Mouse (Mus musculus): ENCODE measurements at regions not wholly inside any gene's neighbourhood (a gene's known extent, or its start where the extent isn't known, plus 50 kb on each side); places are given as distances from the start of the nearest gene placed in this dataset.

GRCm38 (mm10) chr8:82618668-82619067, 155.3 kb downstream of the Zfp330 start:
- no peak overlapping the region for H3K4me3 ChIP-seq
- no peaks in the 10 kb centered on the region for H3K36me3 ChIP-seq
- no peak for DNase-seq (ENCODE audit: low spot score)
- 43% methylated on average over 1 of the region's 1 CpGs for WGBS
- H3K9me3 ChIP-seq = no peaks in the 10 kb centered on the region
- H3K27ac ChIP-seq = no peak overlapping the region
- H3K4me1 ChIP-seq = no peaks in the 10 kb centered on the region
- H3K27me3 ChIP-seq (ENCODE audit: insufficient read depth, poor library complexity, severe bottlenecking) = no peaks in the 10 kb centered on the region

- no peaks in the 10 kb centered on the region for H3K27me3 ChIP-seq (ENCODE audit: insufficient read depth, poor library complexity, severe bottlenecking)
- no peak overlapping the region for H3K4me3 ChIP-seq
- H3K4me1 ChIP-seq = no peaks in the 10 kb centered on the region
- H3K36me3 ChIP-seq = no peaks in the 10 kb centered on the region
- H3K9me3 ChIP-seq = no peaks in the 10 kb centered on the region
- 62% methylated on average over 3 of the region's 3 CpGs for WGBS
- DNase-seq (ENCODE audit: low spot score) = no peak
- no peak overlapping the region for H3K27ac ChIP-seq
Observed at GRCm38 (mm10) chr8:82601556-82601955, 172.4 kb downstream of the Zfp330 start.

DNA sequence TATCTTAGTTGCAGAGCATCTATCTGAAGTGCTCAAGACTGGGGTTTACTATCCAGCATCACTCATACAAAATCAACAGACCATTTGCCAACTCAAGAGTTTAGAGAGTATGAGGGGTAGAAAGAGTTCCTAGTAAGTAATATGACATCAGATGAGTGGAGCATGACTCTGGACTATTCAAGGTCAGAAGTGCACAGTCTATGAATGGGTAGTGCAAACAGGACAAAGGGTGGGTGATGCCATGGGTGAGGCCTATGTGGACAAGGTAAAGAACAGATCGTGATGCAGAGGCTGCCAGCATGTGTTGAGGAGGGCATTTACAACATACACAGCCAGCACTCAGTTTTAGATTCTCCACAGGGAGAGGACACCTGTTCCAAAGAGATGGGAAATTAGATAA, 170.4 kb upstream of the Il15 start:
- H3K4me3 ChIP-seq = no peak overlapping the region
- H3K4me1 ChIP-seq = no peaks in the 10 kb centered on the region
- no peak for DNase-seq (ENCODE audit: low spot score)
- no peaks in the 10 kb centered on the region for H3K9me3 ChIP-seq
- 79% methylated on average over 1 of the region's 1 CpGs for WGBS
- H3K27ac ChIP-seq = no peak overlapping the region
- H3K27me3 ChIP-seq (ENCODE audit: insufficient read depth, poor library complexity, severe bottlenecking) = no peaks in the 10 kb centered on the region
- H3K36me3 ChIP-seq = no peaks in the 10 kb centered on the region

DNA sequence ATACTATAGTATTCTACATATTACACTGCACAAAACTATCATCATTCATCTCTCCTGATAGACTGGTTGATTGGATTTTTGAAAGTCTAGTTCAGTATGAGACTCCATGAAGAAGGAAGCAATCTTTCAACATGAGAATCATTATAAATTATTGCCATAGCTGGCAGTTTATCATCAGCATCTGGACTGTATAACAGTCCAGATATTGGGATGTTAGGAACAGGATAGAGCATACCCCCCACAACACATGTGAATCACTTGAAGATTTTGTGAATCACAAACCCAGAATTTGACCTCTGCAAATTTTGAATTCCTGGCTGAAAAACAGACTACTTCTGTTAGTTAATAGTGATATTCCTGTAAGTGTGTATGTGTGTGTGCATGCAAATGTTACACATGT, 135.1 kb upstream of the Il15 start:
- no peaks in the 10 kb centered on the region for H3K27me3 ChIP-seq (ENCODE audit: insufficient read depth, poor library complexity, severe bottlenecking)
- no peak overlapping the region for H3K4me3 ChIP-seq
- H3K27ac ChIP-seq = no peak overlapping the region
- H3K36me3 ChIP-seq = no peaks in the 10 kb centered on the region
- no peak for DNase-seq (ENCODE audit: low spot score)
- no peaks in the 10 kb centered on the region for H3K9me3 ChIP-seq
- 0 out of 2 replicates have a peak, but pooled peaks cover 3% of the 10 kb centered on the region for H3K4me1 ChIP-seq

GRCm38 (mm10) chr8:82529153-82529552, 126.1 kb upstream of the Il15 start:
- Histone ChIP-seq H3K4me3 (no peak overlapping the region), H3K4me1 (no peaks in the 10 kb centered on the region), H3K36me3 (no peaks in the 10 kb centered on the region), H3K9me3 (no peaks in the 10 kb centered on the region), H3K27me3 (ENCODE audit: insufficient read depth, poor library complexity, severe bottlenecking) (no peaks in the 10 kb centered on the region), H3K27ac (no peak overlapping the region)
- no peak for DNase-seq (ENCODE audit: low spot score)
- 60% methylated on average over 3 of the region's 3 CpGs for WGBS

- no peak for DNase-seq (ENCODE audit: low spot score)
- H3K27me3 ChIP-seq (ENCODE audit: insufficient read depth, poor library complexity, severe bottlenecking) = no peaks in the 10 kb centered on the region
- WGBS = 93% methylated on average over 14 of the region's 14 CpGs
- no peaks in the 10 kb centered on the region for H3K4me1 ChIP-seq
- H3K4me3 ChIP-seq = no peak overlapping the region
- no peaks in the 10 kb centered on the region for H3K36me3 ChIP-seq
- no peak overlapping the region for H3K27ac ChIP-seq
- H3K9me3 ChIP-seq = no peaks in the 10 kb centered on the region
Observed at GRCm38 (mm10) chr8:82523866-82524265, 120.8 kb upstream of the Il15 start.

DNA sequence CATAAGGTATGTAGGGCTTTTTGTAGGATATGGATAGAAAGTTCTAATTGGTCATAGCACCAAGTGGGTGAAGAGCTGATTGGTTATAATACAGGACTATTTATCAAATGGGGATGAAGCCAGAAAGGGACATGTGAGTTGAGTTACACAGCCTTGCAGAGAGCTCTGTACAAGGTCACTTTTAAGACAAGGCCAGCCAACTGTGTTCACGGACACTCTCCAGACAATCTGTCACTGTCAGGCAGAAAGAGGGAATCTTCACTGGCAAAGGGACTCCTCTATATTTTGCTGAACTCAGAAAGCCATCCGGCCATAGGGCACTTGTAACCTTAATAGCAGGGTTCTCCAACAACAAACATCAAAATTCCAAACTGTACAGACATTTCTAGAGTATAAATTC, 95.5 kb upstream of the Il15 start:
- Histone ChIP-seq H3K4me1 (peaks cover 9% of the 10 kb centered on the region), H3K27ac (no peak overlapping the region), H3K9me3 (no peaks in the 10 kb centered on the region), H3K36me3 (no peaks in the 10 kb centered on the region), H3K4me3 (no peak overlapping the region), H3K27me3 (ENCODE audit: insufficient read depth, poor library complexity, severe bottlenecking) (no peaks in the 10 kb centered on the region)
- no peak for DNase-seq (ENCODE audit: low spot score)
- 49% methylated on average over 2 of the region's 2 CpGs for WGBS

DNA sequence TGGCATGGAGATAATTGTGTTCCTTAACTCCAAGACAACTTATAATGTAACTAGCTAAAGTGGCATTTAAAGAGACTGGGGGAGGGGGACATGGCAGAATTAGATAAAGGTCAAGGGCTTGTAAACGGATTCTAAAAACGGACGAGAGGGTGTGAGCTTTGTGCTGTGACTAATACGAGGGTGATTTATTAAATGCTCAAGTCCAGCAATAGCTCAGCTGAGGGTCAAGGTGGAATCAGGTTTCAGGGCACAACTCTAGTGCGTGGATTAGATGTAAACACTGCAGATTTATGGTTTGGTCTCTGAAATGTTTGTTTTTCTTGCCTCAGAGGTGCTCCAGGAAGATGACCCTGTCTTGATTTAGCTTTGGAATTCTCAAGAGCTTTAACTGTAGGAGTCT, 74.8 kb upstream of the Il15 start:
- no peaks in the 10 kb centered on the region for H3K9me3 ChIP-seq
- no peaks in the 10 kb centered on the region for H3K36me3 ChIP-seq
- H3K27ac ChIP-seq = peak overlapping the region; percentile 42; the same call in 1 of the 2 replicates
- no peak for DNase-seq (ENCODE audit: low spot score)
- no peaks in the 10 kb centered on the region for H3K27me3 ChIP-seq (ENCODE audit: insufficient read depth, poor library complexity, severe bottlenecking)
- H3K4me3 ChIP-seq = no peak overlapping the region
- peaks cover 12% of the 10 kb centered on the region for H3K4me1 ChIP-seq
- 18% methylated on average over 5 of the region's 5 CpGs for WGBS

DNA sequence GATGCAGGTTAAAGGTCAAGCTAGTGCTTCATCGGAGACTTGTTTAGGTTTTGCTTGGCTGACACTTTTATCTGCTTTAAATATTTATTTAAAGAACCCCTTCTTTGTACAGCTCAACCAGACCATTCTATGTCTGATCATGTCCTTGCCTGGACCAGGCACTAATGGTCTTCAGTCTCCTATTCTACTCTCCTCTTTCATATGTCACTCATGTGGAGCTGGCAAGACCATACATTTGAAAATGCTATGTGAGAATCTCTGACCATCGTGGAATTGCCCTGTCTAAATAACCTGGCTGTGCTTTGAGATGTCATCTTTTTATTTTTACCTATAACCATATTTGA, 74.4 kb upstream of the Il15 start:
- no peak overlapping the region for H3K4me3 ChIP-seq
- H3K27ac ChIP-seq = 0 out of 2 replicates have a peak overlapping the region, but pooled peaks have one; percentile 5
- H3K27me3 ChIP-seq (ENCODE audit: insufficient read depth, poor library complexity, severe bottlenecking) = no peaks in the 10 kb centered on the region
- 39% methylated on average over 2 of the region's 2 CpGs for WGBS
- peaks cover 12% of the 10 kb centered on the region for H3K4me1 ChIP-seq
- DNase-seq (ENCODE audit: low spot score) = no peak
- no peaks in the 10 kb centered on the region for H3K36me3 ChIP-seq
- H3K9me3 ChIP-seq = no peaks in the 10 kb centered on the region

DNA sequence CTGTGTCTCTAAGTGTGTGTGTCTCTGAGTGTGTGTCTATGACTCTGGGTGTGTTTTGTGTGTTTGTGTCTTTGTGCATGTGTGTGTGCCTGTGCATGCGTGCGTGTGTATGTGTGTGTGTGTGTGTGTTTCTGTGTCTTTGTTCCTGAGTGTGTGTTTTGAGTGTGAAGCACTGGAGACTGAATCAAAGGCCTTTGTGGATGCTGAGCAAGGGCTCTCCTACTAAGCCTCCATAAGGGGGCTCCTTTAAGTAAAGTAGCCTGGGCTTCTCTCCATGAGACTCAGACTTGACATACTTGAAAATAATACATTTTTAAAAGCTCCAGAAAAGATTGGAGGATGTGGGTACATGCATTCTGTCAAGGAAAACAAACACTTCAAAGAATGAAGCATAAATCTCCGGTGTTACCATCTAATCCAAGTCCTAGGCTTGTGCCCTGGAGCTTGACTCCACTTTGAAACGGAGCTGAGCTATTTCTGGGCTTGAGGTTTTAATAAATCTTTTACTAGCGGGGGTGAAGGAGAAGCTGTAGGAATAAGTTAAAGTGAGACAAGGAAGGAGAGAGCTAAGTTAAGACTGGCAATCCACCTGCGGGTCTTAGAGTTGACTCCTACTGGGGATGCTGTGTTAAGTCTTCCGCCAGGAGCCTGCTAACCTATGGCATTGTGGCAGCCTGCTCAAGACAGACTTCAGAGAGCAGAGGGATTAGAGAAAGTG, 73.8 kb upstream of the Il15 start:
- DNase-seq (ENCODE audit: low spot score) = no peak
- 73% methylated on average over 7 of the region's 7 CpGs for WGBS
- Histone ChIP-seq H3K27ac (0 out of 2 replicates have a peak overlapping the region, but pooled peaks have one; percentile 5), H3K9me3 (no peaks in the 10 kb centered on the region), H3K4me3 (no peak overlapping the region), H3K4me1 (peaks cover 12% of the 10 kb centered on the region), H3K36me3 (no peaks in the 10 kb centered on the region), H3K27me3 (ENCODE audit: insufficient read depth, poor library complexity, severe bottlenecking) (no peaks in the 10 kb centered on the region)

- DNase-seq (ENCODE audit: low spot score) = no peak
- no peaks in the 10 kb centered on the region for H3K36me3 ChIP-seq
- 92% methylated on average over 2 of the region's 2 CpGs for WGBS
Observed at GRCm38 (mm10) chr8:82473266-82473665, 70.2 kb upstream of the Il15 start.

GRCm38 (mm10) chr8:82471825-82472224, 68.8 kb upstream of the Il15 start:
- H3K27me3 ChIP-seq (ENCODE audit: insufficient read depth, poor library complexity, severe bottlenecking) = no peaks in the 10 kb centered on the region
- H3K4me1 ChIP-seq = no peaks in the 10 kb centered on the region; the same call in 1 of the 2 replicates
- no peak overlapping the region for H3K4me3 ChIP-seq
- no peak for DNase-seq (ENCODE audit: low spot score)
- H3K27ac ChIP-seq = no peak overlapping the region
- no CpG with 5 or more reads among the region's 1 CpGs for WGBS
- no peaks in the 10 kb centered on the region for H3K9me3 ChIP-seq
- no peaks in the 10 kb centered on the region for H3K36me3 ChIP-seq

More at GRCm38 (mm10) chr8:82473266-82473665, 70.2 kb upstream of the Il15 start:
- Histone ChIP-seq H3K4me1 (peaks cover 12% of the 10 kb centered on the region), H3K27ac (no peak overlapping the region), H3K4me3 (no peak overlapping the region), H3K27me3 (ENCODE audit: insufficient read depth, poor library complexity, severe bottlenecking) (no peaks in the 10 kb centered on the region), H3K9me3 (no peaks in the 10 kb centered on the region)

DNA sequence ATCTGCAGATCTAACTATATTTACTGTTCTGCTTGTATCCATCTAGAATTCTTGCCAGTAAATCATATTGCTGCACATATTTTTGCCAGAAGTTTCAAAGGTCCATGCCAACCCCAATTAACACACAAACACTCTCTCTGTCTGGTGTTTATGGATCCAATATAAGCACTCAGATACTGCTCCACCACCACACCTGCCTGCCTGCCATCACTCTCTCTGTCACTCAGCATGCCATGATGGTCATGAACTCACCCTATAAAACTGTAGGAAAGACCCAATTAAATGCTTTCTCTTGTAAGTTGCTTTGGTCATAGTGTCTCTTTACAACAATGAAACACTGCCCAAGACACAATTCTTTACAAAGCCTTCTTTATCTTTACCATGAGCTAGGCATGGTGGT, 66.8 kb upstream of the Il15 start:
- DNase-seq (ENCODE audit: low spot score) = no peak
- H3K27ac ChIP-seq = no peak overlapping the region
- no peaks in the 10 kb centered on the region for H3K9me3 ChIP-seq

GRCm38 (mm10) chr8:82462841-82463240, 59.8 kb upstream of the Il15 start:
- H3K27ac ChIP-seq = no peak overlapping the region
- H3K27me3 ChIP-seq (ENCODE audit: insufficient read depth, poor library complexity, severe bottlenecking) = no peaks in the 10 kb centered on the region
- DNase-seq (ENCODE audit: low spot score) = no peak
- no peaks in the 10 kb centered on the region for H3K4me1 ChIP-seq
- no peak overlapping the region for H3K4me3 ChIP-seq
- no peaks in the 10 kb centered on the region for H3K9me3 ChIP-seq
- no peaks in the 10 kb centered on the region for H3K36me3 ChIP-seq

More for the DNA sequence above, 66.8 kb upstream of the Il15 start:
- Histone ChIP-seq H3K27me3 (ENCODE audit: insufficient read depth, poor library complexity, severe bottlenecking) (no peaks in the 10 kb centered on the region), H3K4me3 (no peak overlapping the region), H3K36me3 (no peaks in the 10 kb centered on the region), H3K4me1 (no peaks in the 10 kb centered on the region)

Data from heart, embryonic 10.5 days (tissue).